Mouse (Mus musculus): ENCODE measurements around the gene Kdm3a.

Gene Kdm3a

GRCm38 (mm10) chr6:71589401-71589800 is 43.4 kb downstream of the Kdm3a start:
- in situ Hi-C loops (cut with MboI, MseI): loop anchor here in 1 of 2 experiments (25.0 kb wide), 1 partner anchor 748 kb away; the partner anchor contains the start of genes 0610030E20Rik and Usp39

- in situ Hi-C loops (cut with MboI, MseI): loop anchor here in 1 of 2 experiments (25.0 kb wide), 1 partner anchor 754 kb away; the partner anchor contains the start of genes 0610030E20Rik and Usp39
These were observed 49.6 kb downstream of the Kdm3a start for GRCm38 (mm10) chr6:71583198-71583597.

DNA sequence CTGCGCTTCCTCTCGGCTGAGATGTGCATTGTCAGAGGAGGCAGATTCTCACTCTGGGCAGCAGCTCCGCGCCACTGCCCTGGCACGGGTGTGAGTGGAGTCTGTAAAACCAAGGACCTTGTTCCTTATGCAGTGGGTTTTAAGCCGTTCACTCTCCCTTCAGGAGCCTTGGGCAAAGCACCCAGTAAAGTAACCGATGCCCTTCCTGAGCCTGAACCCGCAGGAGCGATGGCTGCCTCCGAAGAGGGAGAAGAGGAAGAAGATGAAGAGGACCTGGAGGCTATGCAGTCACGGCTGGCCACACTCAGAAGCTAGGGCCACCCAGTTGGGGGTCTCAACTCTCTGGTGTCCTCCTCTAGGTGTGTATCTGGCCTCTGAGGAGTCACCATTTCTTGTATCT is 53.3 kb downstream of the Kdm3a start:
- in situ Hi-C loops (cut with MboI, MseI): loop anchor here in 1 of 2 experiments (25.0 kb wide), 1 partner anchor 758 kb away; the partner anchor contains the start of genes 0610030E20Rik and Usp39

- in situ Hi-C loops (cut with MboI, MseI): loop anchor here in 1 of 2 experiments (25.0 kb wide), 1 partner anchor 762 kb away; the partner anchor contains the start of genes 0610030E20Rik and Usp39
These were observed 57.4 kb downstream of the Kdm3a start for GRCm38 (mm10) chr6:71575359-71575758.

GRCm38 (mm10) chr6:71569025-71569424 is 63.8 kb downstream of the Kdm3a start:
- in situ Hi-C loops (cut with MboI, MseI): no loop called here

DNA sequence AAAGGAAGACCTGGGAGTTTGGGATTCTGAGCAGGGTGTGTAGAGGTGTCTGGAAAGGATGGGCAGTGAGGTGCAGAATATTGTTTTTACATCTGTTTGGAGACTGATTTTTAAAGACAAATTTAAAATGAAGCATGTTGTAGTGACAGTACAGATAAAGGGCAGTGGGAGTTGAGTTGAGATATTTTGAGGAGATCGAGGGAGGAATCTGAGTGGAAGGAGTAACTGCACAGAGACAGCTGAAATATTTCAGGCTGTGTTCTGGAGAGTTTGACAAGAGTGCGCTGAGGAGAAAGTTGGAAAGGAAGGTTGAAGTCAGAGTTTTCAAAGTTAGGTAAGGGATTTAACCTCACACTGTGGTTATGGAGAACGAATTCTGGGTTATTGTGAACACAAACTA is 64.2 kb downstream of the Kdm3a start:
- in situ Hi-C loops (cut with MboI, MseI): no loop called here

DNA sequence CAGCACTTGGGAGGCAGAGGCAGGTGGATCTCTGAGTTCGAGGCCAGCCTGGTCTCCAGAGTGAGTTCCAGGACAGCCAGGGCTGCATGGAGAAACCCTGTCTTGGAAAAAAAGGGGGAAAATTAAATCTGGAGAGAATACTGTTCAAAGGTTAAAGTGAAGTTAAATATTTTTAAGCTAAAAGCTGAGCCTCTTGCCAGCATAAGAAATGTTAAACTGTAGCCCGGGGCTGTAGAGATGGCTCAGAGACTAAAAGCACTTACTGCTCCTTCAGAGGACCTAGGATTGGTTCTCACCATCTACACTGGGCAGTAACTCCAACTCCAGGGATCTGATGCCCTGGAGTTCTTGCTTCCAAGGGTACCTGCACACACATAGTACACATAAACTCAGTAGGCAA is 76.0 kb downstream of the Kdm3a start:
- in situ Hi-C loops (cut with MboI, MseI): no loop called here

DNA sequence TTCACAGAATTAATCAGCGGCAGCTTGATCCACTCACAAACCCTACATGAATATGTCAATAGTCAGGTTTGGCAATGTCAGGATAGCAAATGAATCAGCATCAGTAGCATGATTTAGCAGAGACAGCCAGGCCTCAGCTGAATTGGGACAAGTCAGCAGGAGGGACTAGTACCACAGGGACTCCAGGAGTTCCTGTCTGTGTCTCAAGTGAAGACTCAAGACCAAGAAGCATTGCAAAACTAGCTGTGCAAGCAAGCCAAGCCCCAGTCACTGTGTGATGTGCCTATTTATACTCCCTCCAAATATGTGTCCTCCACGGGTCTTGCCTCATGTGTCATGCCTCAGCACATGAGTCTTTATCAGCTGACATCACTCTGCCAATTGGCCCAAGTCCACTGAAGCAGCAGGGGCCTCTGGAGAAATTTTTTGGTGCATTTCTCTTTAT is 77.3 kb downstream of the Kdm3a start:
- in situ Hi-C loops (cut with MboI, MseI): no loop called here

DNA sequence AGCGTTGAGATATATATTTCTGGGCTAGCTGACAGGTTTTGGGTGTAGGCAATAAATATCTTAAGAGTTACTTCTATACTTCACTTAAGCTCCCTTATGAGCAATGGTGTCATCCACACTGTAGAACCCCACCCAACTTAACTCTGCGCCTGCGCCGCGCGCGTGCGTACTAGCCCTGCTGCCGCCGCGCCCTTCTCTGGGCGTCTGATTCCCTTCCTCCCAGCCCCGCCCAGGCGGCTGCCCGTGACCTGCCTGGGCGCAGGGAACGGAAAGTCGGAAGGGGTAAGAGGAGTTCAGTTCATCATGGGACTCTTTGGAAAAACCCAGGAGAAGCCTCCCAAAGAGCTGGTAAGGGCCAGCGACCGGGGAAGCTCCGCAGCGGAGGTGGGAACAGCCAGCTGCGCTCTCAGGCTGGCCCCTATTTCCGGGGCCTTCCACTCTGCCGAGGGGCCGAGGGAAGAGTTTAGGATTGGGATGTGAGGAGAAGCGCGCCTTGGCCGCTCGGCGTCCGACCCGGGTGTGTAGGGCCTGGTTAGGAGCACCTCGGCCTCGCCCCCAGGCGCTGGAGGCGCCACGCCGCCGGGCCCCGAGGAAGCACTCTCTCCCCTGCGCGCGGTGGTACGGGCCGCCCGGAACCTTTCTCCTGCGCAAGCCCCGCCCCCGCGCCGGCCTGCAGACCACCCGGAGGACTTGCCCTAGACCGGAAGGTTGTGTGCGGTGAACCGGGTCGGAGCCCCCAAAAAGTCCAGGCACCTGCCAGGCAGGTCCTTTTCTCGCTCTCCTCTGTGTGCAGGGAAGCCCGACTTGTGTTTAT is 88.9 kb downstream of the Kdm3a start, which contains the start of gene Chmp3:
Gene Chmp3, plus strand, starts transcription at position 112 of the 814 bp plus-strand sequence.
- in situ Hi-C loops (cut with MboI, MseI): no loop called here
